Mouse (Mus musculus) Patski (cell line): ENCODE measurements around the gene Cmip. TPM values are rescaled to one million over a fixed set of nuclear protein-coding genes. Genes with fewer than 3 reads are reported as not detected.
"Not testable (repeated sequence)": the region's sequence is repeated elsewhere in the genome, so short reads cannot be mapped to it uniquely, and the experiment has no call there.

Experiments used
- ATAC-seq: fragments of 100-300 bp; one replicate; pipeline ENCODE4 v1.8.0; 2021
- CTCF ChIA-PET: fragments of 350-600 bp; sonication (Branson Sonifier 250); formaldehyde crosslinking; loops from one replicate; lab custom pipeline; 2022; ENCODE audit warnings: inconsistent platforms; lab: Charles Lee
- POLR2A ChIA-PET: fragments of 350-600 bp; sonication (Branson Sonifier 250); formaldehyde crosslinking; loops from one replicate; lab custom pipeline; 2022; ENCODE audit warnings: antibody characterized with exemption, inconsistent platforms; lab: Charles Lee
- DNase-seq: peaks from one replicate; pipeline ENCODE4 v3.0.0-alpha.2; 2011; ENCODE audit warnings: low read depth, low spot score
- H3K27me3 ChIP-seq: fragments of 371-371 bp; one replicate; pipeline ENCODE4 v1.5.1; 2021
- CTCF ChIP-seq: fragments of 100-300 bp; IDR thresholded peaks from one replicate; pipeline ENCODE4 v1.5.1; 2021
- in situ Hi-C: fragments of 300-500 bp; cut with MboI; formaldehyde crosslinking; loops from 3 replicates; pipeline ENCODE4 v1.11.1; 2018; ENCODE audit warnings: low pct_unique_long_range_greater_than_20kb, mixed read lengths
- polyA plus RNA-seq: library from polyadenylated mRNA; unstranded; gene quantifications from one replicate; pipeline ENCODE4 v1.2.3, GENCODE M21; 2021

Cmip gene
- polyA plus RNA-seq, 1 experiment from 2014 or later = 63.6 TPM

DNA sequence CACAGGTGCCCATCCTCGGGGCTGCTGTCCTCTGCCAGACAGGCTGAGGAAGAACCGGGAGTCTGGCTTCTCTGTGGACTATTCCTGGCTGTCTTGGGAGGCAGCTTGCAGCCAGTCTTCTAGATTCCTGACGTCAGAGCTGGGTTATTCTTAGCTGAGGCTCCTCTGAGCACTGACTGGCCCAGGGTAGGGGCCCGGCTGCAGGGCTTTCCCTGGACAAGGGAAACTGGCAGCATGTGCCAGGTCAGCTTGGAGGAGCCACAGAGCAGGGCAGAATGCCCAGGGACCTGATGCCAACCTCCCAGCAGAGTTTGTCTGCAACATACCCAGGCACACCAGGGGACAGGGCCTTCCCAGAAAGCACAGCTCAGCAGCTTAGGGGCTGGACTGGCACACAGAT is 166.2 kb downstream of the Cmip start:
- no peak for ATAC-seq
- ChIA-PET POLR2A (no interaction called here), CTCF (no interaction called here)
- H3K27me3 ChIP-seq = no peaks in the 10 kb centered on the region
- in situ Hi-C loops = no loop called here
- no peak for TF ChIP-seq CTCF
- DNase-seq = no peak

DNA sequence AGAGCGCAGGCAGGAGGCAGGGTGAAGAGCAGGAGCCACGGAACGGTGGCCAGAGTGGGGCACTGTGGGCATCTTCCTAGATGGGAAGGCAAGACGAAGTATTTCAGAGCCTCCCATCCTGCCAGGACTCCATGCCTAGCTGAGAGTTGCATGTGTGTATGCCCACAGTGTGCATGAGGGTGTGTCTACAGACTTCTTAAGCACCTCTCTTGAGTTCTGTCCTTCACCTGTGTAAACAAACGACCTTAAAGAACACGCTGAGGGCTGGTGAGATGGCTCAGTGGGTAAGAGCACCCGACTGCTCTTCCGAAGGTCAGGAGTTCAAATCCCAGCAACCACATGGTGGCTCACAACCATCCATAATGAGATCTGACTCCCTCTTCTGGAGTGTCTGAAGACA is 171.0 kb downstream of the Cmip start:
- H3K27me3 ChIP-seq, in situ Hi-C loops, CTCF ChIA-PET, ATAC-seq, DNase-seq: not testable (repeated sequence)
- POLR2A ChIA-PET = interaction anchor here (1.3 kb wide), 1 partner anchor 16 kb away, joined by 3 read pairs; no protein-coding TSS in a partner anchor

DNA sequence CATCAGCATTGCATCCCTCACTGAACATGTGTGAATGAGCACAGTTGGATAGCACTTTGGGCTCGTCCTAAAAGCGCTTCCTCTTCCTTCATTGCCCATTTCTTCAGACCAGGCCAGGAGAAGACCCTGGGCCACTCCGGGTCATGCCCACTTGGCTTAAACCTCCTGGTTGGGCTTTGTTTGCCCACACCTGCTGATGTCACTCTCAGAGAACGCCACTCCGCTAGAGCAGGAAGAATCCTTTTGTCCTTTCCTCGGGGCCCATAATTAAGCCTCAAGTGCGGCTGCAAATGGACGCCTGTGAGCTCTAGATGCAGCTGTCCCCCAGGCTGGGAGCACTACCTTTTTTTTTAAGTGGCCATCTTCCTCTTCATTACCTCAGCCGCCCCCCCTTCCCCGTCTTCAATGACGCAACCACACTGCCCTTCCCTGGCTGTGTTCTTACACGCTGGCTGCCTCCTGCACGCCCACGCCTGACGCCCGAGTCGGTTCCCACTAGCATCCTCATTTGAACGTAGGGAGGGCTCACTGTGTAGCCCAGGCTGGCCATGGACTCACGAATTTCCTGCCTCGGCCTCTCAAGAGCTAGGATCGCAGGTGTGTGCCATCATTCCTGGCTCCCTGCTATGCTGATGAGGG is 171.8 kb downstream of the Cmip start:
- no peak for TF ChIP-seq CTCF
- no peaks in the 10 kb centered on the region for H3K27me3 ChIP-seq
- no peak for DNase-seq
- in situ Hi-C loops = no loop called here
- CTCF ChIA-PET = no interaction called here
- POLR2A ChIA-PET = no interaction called here
- ATAC-seq = no peak

DNA sequence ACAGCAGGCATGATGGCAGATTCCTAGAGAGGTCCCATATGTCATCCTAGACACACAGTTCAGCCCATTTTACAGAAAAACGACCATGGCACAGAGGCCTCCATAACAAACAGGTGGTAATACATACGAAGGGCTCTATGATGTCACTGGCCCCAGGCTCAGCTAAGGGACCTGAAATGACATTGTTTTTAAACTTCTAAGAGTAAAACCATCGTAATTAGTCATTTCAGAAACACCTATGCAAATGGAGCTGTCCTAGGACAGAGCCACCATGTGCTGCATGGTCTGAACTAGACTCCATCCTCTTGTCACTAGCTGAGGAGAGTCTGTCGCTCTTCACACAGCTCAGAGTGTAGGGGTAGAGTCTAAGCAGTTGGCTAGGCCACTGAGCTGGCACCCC is 173.8 kb downstream of the Cmip start:
- ATAC-seq (no peak), DNase-seq (no peak)
- in situ Hi-C loops = no loop called here
- POLR2A ChIA-PET = interaction anchor here (1.1 kb wide), 1 partner anchor 11 kb away, joined by 4 read pairs; no protein-coding TSS in a partner anchor
- CTCF ChIA-PET = no interaction called here
- no peaks in the 10 kb centered on the region for H3K27me3 ChIP-seq
- no peak for TF ChIP-seq CTCF

DNA sequence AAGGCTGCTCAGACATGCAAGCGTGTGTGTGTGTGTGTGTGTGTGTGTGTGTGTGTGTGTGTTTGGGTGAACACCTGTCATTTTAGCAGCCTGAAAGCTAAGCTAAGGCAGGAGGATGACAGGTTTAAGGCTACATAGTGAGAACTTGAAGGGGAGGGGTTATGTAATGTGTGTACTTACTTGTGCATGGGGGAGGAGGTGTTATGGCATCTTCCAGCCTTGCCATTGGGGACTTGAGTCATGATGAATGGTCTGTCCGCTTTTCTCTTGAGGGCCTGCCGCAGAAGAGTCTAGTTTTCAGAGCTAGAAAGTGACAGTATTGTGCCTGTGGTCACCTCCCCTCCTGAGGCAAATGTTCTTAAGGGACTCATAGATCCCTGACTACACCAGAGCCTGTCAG is 174.7 kb downstream of the Cmip start:
- TF ChIP-seq CTCF = no peak
- in situ Hi-C loops = no loop called here
- DNase-seq (no peak), ATAC-seq (no peak)
- ChIA-PET CTCF (no interaction called here), POLR2A (no interaction called here)
- H3K27me3 ChIP-seq = no peaks in the 10 kb centered on the region

DNA sequence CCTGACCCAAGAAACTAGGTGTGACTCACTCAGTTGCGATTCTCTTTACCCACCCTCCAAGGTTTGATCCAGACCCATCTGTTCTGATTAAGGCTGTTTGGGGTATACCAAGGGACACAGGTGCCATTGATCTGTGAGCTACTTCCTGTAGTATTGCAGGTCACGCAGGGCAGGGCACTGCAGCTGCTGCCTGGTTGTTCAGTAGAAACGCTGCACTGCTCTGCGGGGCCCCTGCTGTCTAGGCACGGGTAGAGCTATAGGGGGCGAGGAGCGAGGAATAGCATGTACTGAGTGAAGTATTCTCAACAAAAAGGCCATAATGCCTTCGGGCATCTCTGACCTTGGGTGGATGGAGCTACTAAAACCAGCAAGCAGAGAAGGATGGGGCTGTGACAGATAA is 175.2 kb downstream of the Cmip start:
- H3K27me3 ChIP-seq = no peaks in the 10 kb centered on the region
- DNase-seq = no peak
- TF ChIP-seq CTCF = no peak
- POLR2A ChIA-PET = no interaction called here
- ATAC-seq = no peak
- in situ Hi-C loops = no loop called here
- CTCF ChIA-PET = interaction anchor here (1.1 kb wide), 1 partner anchor 11 kb away, joined by 3 read pairs; no protein-coding TSS in a partner anchor

DNA sequence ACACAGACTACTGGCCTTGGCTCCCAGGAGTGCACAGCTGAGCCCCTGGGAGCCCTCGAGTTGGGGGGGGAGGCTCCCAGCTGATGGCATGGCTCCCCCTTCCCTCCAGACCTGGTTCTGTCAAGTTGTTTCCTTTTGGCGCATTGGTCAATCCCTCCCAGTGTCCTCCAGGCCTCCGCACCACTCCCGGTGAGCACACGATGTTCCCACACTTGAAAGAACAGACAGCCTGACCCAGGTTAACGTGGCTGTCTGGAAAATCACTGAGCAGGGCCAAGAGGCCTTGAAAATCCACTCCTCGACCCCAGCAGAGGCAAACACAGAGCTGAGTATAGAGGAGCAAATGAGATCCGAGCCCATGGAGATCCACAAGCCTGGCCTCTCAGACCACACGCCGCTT is 177.1 kb downstream of the Cmip start:
- DNase-seq = no peak
- CTCF ChIA-PET = no interaction called here

DNA sequence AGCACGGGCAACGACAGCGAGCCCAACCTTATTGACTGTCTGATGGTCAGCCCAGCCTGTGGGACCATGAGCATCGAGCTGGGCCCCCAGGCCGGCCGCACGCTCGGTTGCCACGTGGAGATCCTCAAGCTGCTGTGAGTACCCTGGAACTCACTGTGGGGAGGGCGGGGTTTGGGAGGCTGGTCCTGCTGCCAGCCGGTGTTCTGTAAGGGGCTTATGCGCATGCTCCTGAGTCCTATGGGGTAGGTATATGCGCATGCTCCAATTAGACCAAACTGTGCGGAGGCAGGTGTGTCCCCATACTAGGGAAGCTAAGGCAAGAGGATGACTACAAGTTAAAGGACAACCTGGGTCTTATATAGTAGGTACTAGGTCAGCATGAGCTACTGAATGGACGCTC is 179.9 kb downstream of the Cmip start:
- POLR2A ChIA-PET = no interaction called here
- in situ Hi-C loops = no loop called here
- no peak for TF ChIP-seq CTCF
- CTCF ChIA-PET = no interaction called here
- no peaks in the 10 kb centered on the region for H3K27me3 ChIP-seq
- DNase-seq (no peak), ATAC-seq (no peak)

More for the DNA sequence above, 177.1 kb downstream of the Cmip start:
- no peak for ATAC-seq
- no peaks in the 10 kb centered on the region for H3K27me3 ChIP-seq
- in situ Hi-C loops = no loop called here
- TF ChIP-seq CTCF = no peak
- POLR2A ChIA-PET = no interaction called here

DNA sequence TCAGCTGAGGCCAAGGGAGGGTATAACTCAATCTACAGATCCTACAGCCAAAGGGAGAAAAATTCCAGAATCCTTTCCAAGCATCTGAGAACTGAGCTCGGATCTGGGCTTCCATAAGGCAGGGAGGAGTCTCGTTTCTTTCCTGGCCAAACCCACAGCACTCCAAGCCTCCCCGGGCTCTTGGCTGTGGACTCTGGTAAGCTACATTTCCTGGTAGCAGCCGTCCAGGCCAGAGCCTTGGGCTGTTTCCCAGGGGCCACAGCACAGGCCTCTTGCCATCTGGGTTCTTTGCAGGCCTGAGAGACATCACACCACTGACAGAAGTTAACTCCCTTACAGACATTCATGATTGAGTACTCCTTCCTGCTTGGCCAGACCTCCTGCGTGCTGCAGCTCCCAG is 180.8 kb downstream of the Cmip start:
- TF ChIP-seq CTCF = no peak
- no peak for ATAC-seq
- no peak for DNase-seq
- no peaks in the 10 kb centered on the region for H3K27me3 ChIP-seq
- in situ Hi-C loops = no loop called here
- ChIA-PET CTCF (no interaction called here), POLR2A (no interaction called here)

DNA sequence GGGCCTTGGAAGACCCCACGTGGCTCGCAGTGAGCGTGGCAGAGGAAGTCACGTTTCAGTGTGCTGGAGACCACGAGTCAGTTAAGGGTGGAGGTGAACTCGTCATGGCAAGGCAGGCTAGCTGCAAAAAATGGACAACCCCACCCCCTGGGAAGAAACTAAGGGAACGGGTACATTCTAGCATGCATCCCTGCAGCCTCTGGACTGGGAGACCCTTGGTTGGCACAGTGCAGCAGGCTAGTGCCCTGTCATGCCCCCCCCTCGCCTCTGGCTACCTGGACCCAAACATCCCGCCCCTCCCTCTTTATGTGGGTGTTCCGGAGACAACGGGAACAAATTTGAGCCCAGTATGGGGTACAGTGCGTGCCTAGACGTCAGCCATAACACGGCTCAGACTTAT is 183.5 kb downstream of the Cmip start:
- no peak for DNase-seq
- in situ Hi-C loops = no loop called here
- ChIA-PET POLR2A (no interaction called here), CTCF (no interaction called here)
- no peak for ATAC-seq
- no peak for TF ChIP-seq CTCF
- no peaks in the 10 kb centered on the region for H3K27me3 ChIP-seq

DNA sequence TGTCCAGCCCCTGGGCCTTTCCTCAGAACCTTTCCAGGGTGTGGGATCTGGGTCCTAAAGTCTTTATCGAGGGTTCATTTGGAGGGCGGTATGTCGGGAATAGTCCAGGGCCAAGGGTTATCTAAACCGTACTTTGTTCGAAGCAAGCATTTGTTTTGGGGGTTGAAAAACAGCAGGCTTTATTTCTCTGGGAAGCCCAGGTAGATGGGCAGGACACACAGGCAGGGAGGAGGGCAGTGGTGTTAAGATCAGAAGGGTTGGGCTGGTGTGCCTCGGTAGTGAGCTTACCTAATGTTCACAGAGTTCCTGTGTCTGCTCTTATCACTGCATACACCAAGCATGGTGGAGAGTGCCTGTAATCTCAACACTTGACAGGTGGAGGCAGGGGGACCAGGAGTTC is 183.9 kb downstream of the Cmip start:
- TF ChIP-seq CTCF = no peak
- CTCF ChIA-PET = no interaction called here
- ATAC-seq (no peak), DNase-seq (no peak)
- in situ Hi-C loops = no loop called here
- no peaks in the 10 kb centered on the region for H3K27me3 ChIP-seq
- POLR2A ChIA-PET = no interaction called here

DNA sequence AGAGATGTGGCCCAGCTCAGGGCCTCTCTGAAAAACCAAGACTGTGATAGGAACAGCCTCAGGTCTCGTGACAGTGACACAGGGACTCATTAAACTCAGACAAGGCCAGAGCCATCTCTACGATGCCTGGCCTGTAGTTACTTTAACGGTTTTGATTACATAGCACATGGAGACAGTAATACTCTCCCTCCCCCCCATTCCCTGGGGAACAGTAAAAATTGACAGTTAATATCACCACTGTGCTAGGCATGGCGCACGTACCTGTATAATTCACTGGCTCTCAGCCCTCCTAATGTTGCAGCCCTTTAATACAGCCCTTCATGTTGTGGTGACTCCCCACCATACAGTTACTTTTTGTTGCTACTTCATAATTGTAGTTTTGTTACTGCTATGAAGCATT is 188.6 kb downstream of the Cmip start:
- TF ChIP-seq CTCF = no peak
- in situ Hi-C loops = no loop called here
- ATAC-seq = no peak
- ChIA-PET POLR2A (no interaction called here), CTCF (interaction anchor here (1.0 to 1.4 kb wide), 2 partner anchors 8 to 232 kb away, joined by 3 read pairs; no protein-coding TSS in a partner anchor)
- DNase-seq = no peak
- H3K27me3 ChIP-seq = no peaks in the 10 kb centered on the region
